Mouse (Mus musculus) cerebellum, adult 2 months (tissue): ENCODE measurements around the gene Wdr35. TPM values are rescaled to one million over a fixed set of nuclear protein-coding genes. Genes with fewer than 3 reads are reported as not detected.
A peak's percentile ranks its signal among the peaks of the same experiment; 100 is the strongest.

Source experiments
- DNase-seq, 2 experiments: peaks; one replicate each; pipeline ENCODE4 v3.0.0; 2021
- H3K27ac ChIP-seq: fragments of 200-500 bp; 2 replicates; pipeline ENCODE4 v1.5.1; 2012; ENCODE audit warnings: low read length, control low read depth, inconsistent platforms; ENCODE audit not compliant: insufficient read depth
- H3K27me3 ChIP-seq: fragments of 200-500 bp; 2 replicates; pipeline ENCODE4 v1.6.1; 2012; ENCODE audit warnings: inconsistent platforms, mild to moderate bottlenecking, low read length, moderate library complexity; ENCODE audit not compliant: control insufficient read depth, insufficient read depth
- H3K4me1 ChIP-seq: fragments of 200-500 bp; 2 replicates; pipeline ENCODE4 v1.6.1; 2011; ENCODE audit warnings: low read length; ENCODE audit not compliant: control insufficient read depth, insufficient read depth
- H3K4me3 ChIP-seq: fragments of 200-500 bp; replicated peaks from 2 replicates; pipeline ENCODE3; 2011; ENCODE audit warnings: mild to moderate bottlenecking, low read depth, low read length, control low read depth; ENCODE audit not compliant: insufficient read depth
- CTCF ChIP-seq: fragments of 200-500 bp; IDR thresholded peaks from 2 replicates; pipeline ENCODE4 v1.5.1; 2011; ENCODE audit warnings: low read depth, mild to moderate bottlenecking, control low read depth, low read length, moderate library complexity, borderline replicate concordance; ENCODE audit not compliant: insufficient read depth
- POLR2A ChIP-seq: fragments of 200-500 bp; IDR thresholded peaks from 2 replicates; pipeline ENCODE4 v1.6.1; 2011; ENCODE audit warnings: low read length, control low read depth, borderline replicate concordance; ENCODE audit not compliant: insufficient read depth
- WGBS: fragments of 180-500 bp; shearing (Covaris S2); methylation state at CpG from one replicate; pipeline ENCODE4 v1.1.7; 2018; 5-methylcytosine and 5-hydroxymethylcytosine counted together
- polyA plus RNA-seq: library from polyadenylated mRNA; depleted of rRNA; stranded (reverse); fragments of >200 nt; gene quantifications from 2 replicates; pipeline ENCODE4 v1.2.3, GENCODE M21; 2012

The Wdr35 gene
- polyA plus RNA-seq, 1 experiment = 15.1 TPM

- Histone ChIP-seq H3K4me1 (no peaks in the 10 kb centered on the region), H3K27ac (no peak overlapping the region), H3K27me3 (no peaks in the 10 kb centered on the region), H3K4me3 (no peak overlapping the region)
- DNase-seq = no peak
- WGBS = 39% methylated on average over 9 of the region's 9 CpGs
- TF ChIP-seq POLR2A (no peak), CTCF (no peak)
Observed at GRCm38 (mm10) chr12:8969828-8970227, 3.9 kb upstream of the Wdr35 start.

GRCm38 (mm10) chr12:8975076-8975475, 1.4 kb downstream of the Wdr35 start:
- no peak for DNase-seq
- H3K4me1 ChIP-seq = no peaks in the 10 kb centered on the region
- TF ChIP-seq POLR2A (no peak), CTCF (no peak)
- H3K4me3 ChIP-seq = no peak overlapping the region
- H3K27me3 ChIP-seq = no peaks in the 10 kb centered on the region
- H3K27ac ChIP-seq = no peak overlapping the region
- 93% methylated on average over 3 of the region's 3 CpGs for WGBS

- WGBS = 80% methylated on average over 7 of the region's 8 CpGs
- no peaks in the 10 kb centered on the region for H3K27me3 ChIP-seq
- TF ChIP-seq CTCF = no peak
- no peak for DNase-seq
- H3K4me3 ChIP-seq = no peak overlapping the region
- no peak overlapping the region for H3K27ac ChIP-seq
- H3K4me1 ChIP-seq = no peaks in the 10 kb centered on the region
Observed at GRCm38 (mm10) chr12:8993231-8993630, 19.5 kb downstream of the Wdr35 start.

- Histone ChIP-seq H3K27me3 (no peaks in the 10 kb centered on the region), H3K27ac (no peak overlapping the region), H3K4me3 (no peak overlapping the region), H3K4me1 (no peaks in the 10 kb centered on the region)
- no peak for DNase-seq
- TF ChIP-seq POLR2A (no peak), CTCF (no peak)
- WGBS = 97% methylated on average over 4 of the region's 4 CpGs
Observed at GRCm38 (mm10) chr12:8998318-8998717, 24.6 kb downstream of the Wdr35 start.

- peak; percentile 79 for TF ChIP-seq CTCF
- no peak for TF ChIP-seq POLR2A
- Histone ChIP-seq H3K4me1 (no peaks in the 10 kb centered on the region), H3K27ac (no peak overlapping the region), H3K4me3 (no peak overlapping the region), H3K27me3 (no peaks in the 10 kb centered on the region)
- DNase-seq = peak; percentile 55 to 70
- WGBS = 7% methylated on average over 5 of the region's 5 CpGs
Observed at GRCm38 (mm10) chr12:9002038-9002648, 28.5 kb downstream of the Wdr35 start.

GRCm38 (mm10) chr12:9007146-9007545, 33.5 kb downstream of the Wdr35 start:
- no peak for DNase-seq
- H3K27ac ChIP-seq = no peak overlapping the region
- no peaks in the 10 kb centered on the region for H3K27me3 ChIP-seq
- WGBS = 69% methylated on average over 4 of the region's 4 CpGs
- TF ChIP-seq POLR2A = no peak
- no peak for TF ChIP-seq CTCF
- H3K4me1 ChIP-seq = no peaks in the 10 kb centered on the region
- H3K4me3 ChIP-seq = no peak overlapping the region

GRCm38 (mm10) chr12:9007811-9008210, 34.1 kb downstream of the Wdr35 start:
- no peaks in the 10 kb centered on the region for H3K4me1 ChIP-seq
- 95% methylated on average over 6 of the region's 6 CpGs for WGBS
- no peak for DNase-seq

GRCm38 (mm10) chr12:9010311-9010710, 36.6 kb downstream of the Wdr35 start:
- DNase-seq = no peak
- H3K27me3 ChIP-seq = no peaks in the 10 kb centered on the region
- WGBS = 54% methylated on average over 4 of the region's 4 CpGs
- no peak for TF ChIP-seq CTCF
- H3K27ac ChIP-seq = no peak overlapping the region
- H3K4me1 ChIP-seq = no peaks in the 10 kb centered on the region
- no peak overlapping the region for H3K4me3 ChIP-seq

More at GRCm38 (mm10) chr12:9007811-9008210, 34.1 kb downstream of the Wdr35 start:
- no peak for TF ChIP-seq POLR2A
- no peak for TF ChIP-seq CTCF
- Histone ChIP-seq H3K4me3 (no peak overlapping the region), H3K27me3 (no peaks in the 10 kb centered on the region), H3K27ac (no peak overlapping the region)

GRCm38 (mm10) chr12:9016376-9016775, 42.7 kb downstream of the Wdr35 start:
- H3K27me3 ChIP-seq = no peaks in the 10 kb centered on the region
- no peak overlapping the region for H3K27ac ChIP-seq
- no peak for TF ChIP-seq POLR2A
- TF ChIP-seq CTCF = no peak
- no peak for DNase-seq
- no peaks in the 10 kb centered on the region for H3K4me1 ChIP-seq
- H3K4me3 ChIP-seq = no peak overlapping the region
- WGBS = 93% methylated on average over 9 of the region's 9 CpGs
